Mouse (Mus musculus) urinary bladder, postnatal 25 days (tissue): Measurements from ENCODE around the gene Kif5a.
"Not testable (repeated sequence)": the region's sequence is repeated elsewhere in the genome, so short reads cannot be mapped to it uniquely, and the experiment has no call there.

Source experiments
- DNase-seq: peaks from one replicate; pipeline ENCODE4 v3.0.0; 2022; ENCODE audit warnings: low spot score

Kif5a gene

DNA sequence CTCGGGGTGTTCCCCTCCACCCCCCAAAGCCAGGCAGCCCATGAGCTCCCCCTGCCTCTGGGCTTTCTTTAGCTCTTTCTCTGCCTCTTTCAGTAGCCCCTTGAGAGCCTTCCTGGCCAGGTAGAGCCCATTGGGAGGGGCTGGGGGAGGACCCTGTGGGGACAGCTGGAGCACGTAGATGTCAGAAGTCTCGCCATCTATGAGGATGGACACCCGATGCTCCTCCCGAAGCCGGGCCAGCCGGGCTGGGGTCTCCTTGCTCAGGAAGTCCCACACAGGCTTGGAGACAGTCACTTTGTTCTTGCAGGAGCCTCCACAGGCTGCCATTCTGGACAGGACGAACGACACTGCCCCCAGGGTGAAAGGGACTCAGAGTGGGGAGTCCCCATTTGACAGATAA, 70.1 kb downstream of the Kif5a start:
- DNase-seq: no peak

DNA sequence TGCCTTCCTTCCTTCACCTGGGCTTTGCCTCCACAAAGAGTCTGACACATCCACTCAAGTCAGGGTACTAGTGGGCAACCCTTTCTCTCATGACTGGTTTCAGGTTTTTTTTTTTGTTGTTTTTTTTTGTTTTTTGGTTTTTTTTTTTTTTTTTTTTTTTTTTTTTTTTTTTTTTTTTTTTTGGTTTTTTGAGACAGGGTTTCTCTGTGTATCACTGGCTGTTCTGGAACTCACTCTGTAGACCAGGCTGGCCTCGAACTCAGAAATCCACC, 71.2 kb downstream of the Kif5a start:
- DNase-seq: not testable (repeated sequence)

DNA sequence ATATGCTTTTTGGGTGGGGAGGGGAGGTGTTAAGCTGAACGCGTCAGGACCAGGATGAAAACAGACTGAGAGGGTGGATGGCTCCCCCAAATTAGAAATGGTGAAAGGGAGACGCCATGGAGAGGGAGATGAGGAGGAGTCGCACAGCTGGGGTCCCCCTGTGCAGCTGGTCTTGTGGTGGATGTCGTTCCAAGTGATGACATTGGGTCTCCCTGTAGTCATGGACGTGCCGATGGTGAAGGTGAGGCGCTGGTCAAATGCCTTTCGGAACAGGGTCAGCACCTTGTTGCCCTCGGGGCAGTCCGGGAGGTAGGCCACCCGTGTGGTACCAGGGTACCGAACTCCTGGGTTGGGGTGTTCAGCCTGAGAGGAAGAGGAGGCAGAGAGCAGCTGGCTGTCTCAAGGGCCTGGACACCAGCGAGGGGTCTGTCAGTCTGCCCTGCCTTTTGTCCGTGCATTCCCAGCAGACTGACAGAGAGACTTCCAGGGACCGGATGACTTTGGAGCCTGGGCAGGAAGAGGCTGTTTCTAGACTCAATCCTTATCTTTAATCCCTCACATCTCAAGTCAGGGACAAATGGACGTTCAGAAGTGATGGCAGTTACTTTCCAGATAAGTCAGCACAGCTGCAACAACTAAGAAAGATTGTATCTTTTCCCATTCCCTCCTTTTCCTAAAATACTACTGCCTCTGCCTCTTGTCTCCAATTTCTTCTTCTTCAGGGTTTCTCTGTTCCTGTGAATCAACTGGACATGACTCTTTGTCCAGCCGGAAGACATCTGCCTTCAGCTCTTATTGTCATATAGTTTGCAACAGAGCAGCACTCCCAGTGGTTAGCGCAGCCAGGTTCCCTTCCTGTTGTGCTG, 71.7 kb downstream of the Kif5a start:
- DNase-seq: no peak

DNA sequence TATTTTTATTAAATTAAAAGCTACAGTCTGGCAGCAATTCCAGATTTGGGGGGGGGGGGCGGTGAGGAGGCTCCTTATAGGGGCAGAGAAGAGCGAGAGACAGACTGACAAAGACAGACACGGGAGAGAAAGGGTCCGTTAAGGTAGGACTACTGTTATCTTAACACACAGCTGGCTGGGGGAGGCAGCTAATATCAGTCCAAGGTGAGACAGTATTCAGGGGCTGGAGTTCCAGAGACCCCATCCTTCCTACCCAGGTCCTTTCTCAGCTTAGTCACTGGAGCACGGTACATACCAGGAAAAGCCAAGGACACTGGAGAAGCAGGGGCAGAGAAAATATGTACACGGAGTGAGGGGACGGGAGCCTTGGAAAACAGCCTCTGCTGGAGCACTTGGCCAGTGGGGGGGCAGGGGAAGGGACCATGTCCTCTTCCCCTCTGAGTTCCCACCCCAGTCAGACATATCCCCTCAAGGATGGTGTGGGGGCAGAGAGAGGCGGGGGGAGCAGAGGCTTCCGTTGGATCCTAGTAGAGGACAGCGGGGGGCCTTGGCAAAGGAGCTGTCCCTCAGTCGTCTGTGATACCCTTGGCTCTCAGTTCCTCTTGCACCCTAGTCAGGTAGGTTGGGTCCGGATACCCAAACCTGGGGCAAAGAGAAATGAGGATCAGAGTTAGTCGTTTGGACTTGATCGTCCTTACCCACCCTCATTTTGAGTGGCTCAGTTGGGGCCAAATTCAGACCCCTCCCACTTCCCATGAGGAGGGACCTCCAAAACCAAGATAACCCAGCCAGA, 72.6 kb downstream of the Kif5a start:
- DNase-seq: no peak

DNA sequence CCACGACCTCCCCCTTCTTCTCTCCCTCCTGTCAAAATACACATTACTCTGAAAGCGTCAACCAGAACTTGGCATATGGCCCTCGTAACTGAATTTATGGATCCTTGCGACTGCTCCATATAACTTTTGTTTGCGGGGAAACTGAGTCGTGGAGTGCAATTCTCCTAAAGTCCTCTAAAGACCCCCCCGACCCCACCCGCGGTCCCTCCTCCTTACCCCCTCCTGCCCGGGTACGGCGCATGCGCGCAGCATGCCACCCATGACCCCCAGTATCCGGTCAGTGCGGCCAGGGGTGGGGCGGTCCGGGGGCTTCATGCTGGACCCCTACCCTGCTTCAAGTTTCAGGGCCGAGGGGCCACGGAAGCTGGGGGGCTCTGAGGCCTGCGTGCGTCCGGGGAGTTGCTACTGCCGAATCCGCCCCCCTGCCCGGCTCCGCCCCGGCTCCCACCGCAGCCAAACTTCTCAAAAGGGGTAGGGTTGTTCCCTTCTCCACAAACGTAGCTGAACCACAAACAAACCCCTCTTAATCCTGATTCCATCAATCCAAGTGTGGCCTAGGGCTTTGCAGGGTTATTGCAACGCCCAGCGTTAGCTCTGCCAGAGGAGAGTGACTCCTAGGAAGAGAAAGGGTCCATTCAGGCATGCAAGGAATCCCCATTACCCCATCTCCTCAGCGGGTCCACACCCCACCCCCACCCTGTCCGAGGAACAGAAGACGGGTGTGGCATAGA, 73.3 kb downstream of the Kif5a start, which contains the start of gene Arhgef25:
Arhgef25 (minus strand) TSS at position 433 of the 731 bp plus-strand sequence.
- DNase-seq: no peak

DNA sequence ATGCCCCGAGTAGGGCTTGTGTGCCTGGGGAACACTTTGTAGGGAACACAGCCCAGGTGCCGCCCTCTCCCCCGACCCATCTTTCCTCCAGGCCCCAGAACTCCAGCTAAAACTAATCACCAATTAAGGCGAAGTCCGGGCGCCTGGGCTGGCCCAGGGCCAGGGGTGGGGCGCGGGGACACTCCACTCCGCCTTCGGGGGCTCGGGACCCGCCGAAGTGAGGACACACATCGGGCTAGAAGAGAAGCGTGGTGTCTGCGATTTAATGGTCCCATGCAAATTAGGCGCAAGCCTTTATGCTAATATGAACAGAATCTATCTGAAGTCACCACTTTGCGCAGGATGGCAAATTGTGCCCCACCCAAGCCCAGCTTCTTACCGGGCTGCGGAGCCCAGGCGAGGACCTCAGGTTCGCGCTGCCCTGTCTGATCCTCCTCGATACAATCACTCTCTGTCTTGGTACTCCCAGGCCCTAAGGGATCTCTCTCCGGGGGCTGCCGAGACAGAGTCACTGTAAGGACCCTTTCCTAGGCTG, 74.0 kb downstream of the Kif5a start:
- DNase-seq: peak; percentile 48

DNA sequence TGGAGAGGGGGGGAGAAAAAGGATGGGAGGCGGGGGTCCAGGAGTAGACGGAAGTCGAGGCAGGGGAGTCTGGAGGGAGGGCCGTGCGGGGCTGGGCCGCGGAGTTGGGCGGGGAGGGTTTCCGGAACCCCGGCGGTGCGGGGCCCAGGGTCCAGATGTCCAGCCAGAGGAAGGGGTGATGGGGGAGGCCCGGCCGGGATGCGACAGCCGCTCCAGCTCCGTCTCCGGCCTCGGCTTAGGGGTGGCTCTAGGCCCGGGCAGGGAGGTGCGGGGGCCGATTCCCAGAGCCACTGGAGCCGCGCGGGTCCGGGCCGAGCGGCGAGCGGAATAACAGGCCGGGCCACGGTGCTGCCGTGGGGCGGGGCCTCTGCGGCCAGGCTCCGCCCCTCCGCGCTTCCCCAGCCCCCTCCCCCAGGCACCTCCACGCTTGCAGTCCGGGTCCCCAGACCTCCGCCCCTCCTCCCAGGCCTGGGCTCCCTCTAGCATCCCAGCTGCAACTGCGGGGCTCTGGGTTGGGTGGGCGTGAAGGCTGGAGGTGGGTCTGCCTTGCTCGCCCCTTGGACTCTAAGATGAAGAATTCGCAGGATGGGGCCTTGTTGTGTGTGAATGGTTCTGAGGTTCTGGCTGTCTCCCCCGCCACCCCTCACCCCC, 74.6 kb downstream of the Kif5a start:
- peak; percentile 43 for DNase-seq

DNA sequence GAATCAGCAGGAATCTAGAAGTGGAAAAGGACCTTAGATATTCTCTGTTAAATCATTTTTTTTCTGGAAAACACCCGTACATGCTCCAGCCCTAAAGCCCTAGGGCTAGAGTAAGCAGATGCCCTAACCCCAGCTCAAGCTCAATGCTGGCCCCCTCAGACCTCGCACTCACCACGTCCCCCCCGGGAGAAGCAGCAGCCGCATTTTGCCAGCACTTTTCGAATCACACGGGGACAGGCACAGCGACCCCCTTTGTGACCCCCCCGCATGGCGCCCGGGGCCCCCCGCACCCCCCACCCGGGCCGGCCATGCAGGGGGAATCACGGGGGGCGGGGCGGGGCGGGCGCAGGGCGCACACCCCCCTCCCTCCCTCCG, 75.1 kb downstream of the Kif5a start:
- DNase-seq: no peak

DNA sequence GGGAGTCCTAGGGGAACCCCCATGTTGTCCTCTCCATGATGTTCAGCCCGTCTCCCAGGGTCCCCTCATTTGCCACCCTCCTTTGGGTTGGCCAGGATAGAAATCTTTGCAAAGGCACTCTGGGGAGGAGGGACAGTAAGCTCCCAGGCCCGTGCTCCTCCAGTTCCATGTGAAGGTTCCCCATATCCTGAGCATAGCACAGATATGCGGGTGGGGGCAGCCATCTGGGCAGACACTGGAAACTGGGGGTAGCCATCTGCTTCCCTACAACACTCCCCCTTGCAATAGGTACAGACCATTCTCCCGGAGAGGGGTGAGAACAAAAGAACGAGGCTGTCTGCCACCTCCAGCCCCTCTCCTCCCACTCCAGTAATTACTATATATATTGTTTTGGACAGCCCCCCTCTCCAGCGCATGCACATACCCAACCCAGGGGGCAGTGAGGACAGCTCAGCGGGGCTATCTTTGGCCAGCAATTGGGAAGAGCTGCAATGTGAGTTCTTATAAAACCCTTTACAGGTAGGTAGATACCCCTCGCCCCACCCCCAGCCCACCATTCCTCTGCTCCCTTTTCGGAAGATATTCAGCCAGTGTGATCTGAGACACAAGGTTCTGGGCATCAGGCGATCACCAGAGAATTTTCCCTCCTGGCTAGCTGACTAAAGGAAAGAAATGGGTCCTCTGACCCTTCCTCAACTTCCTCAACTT, 75.6 kb downstream of the Kif5a start:
- DNase-seq: no peak

DNA sequence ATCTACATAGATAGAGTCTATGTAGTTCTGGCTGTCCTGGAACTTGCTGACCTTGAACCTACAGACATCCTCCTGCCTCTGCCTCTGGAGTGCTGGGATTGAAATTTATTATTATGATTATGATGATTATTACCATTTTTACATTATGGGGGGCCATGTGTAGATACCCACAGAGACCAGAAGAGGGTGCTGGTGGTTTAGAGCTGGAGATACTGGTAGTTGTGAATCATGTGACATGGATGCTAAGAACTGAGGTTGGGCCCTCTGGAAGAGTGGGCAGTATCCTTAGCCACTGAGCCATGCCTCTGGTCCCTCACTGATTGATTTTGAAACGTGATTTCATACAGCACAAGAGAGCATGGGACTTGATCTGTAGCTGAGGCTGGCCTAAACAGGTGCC, 76.7 kb downstream of the Kif5a start:
- no peak for DNase-seq

DNA sequence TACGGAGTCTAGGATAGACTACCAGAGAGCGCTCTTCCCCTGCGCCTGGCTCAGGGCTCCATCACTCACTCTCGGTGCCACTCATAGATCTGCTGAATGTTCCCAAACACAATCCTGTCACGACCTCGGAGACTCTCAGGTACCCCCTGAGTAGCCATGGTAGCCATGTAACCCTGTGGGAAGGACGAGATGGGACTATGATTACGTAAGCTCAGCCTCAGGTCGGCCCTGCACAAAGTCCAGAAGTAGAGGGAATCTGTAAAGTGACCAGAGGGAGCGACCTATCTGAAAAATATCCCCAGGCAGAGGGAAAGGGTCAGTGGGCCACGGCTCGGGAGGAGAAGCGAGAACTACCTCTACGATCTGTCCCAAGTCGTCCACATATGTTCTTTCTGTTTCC, 77.6 kb downstream of the Kif5a start:
- DNase-seq: no peak

DNA sequence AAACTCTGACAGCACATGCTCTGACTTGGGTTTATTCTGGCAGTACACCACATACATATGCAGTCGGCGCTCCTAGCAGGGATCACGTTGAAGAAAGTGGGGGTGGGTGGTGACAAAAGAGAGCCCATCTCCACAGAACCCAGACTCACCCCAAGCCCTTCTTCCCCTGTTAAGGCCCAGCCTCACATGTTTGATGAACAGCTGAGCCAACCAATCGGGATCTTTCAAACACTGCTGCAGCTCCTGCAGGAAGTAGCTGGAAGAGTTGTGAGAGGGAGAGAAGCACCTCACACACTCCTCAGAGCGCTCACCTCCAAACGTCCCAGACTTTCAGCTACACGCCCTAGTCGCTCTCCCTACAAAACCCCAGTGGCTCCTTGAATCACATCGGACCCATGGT, 78.0 kb downstream of the Kif5a start:
- DNase-seq: no peak

DNA sequence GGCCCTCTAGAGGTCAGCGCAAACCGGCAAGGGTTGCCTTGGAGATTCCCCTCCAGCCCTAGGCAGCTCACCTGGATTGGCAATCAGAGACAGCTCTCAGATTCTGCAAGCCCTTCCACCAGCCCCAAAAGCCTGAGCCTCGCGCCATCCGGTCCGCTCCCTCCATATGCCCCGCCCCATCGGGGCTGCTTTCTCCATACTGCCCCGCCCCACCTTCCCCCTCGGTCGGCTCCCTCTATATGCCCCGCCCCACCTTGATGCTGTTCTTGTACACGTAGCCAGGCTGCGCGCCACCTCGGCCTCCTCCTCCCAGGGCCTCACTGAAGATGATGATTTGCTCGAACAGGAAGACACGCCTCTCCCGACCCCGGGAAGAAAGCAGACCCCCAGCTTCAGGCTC, 79.4 kb downstream of the Kif5a start:
- no peak for DNase-seq

DNA sequence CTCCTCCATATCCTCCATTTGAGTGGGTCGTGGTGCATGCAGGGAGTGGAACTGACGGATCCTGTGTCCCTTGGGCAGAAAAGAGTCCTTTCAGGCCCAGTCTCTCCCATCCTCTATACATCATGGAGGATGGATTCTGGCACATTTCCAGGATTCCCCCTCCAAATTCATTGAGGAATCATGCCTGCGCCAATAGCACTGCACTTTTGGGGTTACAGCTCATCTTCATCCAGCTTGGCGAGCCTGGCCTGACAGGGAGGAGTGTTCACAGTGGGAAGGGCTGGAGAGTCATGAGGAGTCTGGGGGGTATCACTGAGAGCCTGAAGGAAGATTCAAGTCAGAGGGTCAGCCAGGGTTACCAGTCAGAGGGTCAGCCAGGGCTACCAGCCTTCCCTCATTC, 80.5 kb downstream of the Kif5a start:
- no peak for DNase-seq

DNA sequence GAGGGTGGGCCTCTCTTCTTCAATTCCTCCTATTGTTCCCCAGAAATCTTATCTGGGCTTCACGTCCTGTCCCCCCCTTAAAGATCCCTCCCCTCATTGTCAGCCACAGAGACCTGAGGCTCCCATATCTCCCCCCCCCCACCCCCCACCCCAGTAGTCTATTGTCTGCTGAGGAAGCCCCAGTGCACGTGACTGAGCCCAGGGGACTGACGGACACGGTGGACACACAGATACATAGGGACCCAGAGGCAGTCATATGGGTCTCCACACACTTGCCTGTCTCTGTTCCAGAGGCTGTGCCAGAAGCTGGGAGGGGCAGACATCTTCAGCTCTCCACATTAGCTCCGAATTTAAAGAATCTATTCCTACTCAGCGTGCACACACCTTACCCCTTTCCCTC, 81.6 kb downstream of the Kif5a start:
- no peak for DNase-seq

DNA sequence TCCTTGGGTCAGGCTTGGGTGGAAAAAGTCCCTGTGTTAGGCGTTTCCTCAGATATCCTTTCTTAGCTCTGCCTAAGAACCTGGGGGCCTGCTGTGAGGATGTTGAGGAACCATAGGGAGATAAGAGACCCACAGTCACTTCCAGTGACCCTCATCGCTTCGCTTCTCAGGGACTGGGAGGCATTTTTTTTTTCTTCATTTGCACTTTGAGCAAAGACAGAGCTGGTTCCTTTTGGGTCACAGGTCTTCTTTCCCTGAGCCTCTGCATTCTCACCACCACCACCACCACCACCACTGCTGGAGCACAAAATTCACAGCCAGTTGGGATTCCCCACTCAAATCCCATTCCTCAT, 82.5 kb downstream of the Kif5a start:
- DNase-seq: no peak

DNA sequence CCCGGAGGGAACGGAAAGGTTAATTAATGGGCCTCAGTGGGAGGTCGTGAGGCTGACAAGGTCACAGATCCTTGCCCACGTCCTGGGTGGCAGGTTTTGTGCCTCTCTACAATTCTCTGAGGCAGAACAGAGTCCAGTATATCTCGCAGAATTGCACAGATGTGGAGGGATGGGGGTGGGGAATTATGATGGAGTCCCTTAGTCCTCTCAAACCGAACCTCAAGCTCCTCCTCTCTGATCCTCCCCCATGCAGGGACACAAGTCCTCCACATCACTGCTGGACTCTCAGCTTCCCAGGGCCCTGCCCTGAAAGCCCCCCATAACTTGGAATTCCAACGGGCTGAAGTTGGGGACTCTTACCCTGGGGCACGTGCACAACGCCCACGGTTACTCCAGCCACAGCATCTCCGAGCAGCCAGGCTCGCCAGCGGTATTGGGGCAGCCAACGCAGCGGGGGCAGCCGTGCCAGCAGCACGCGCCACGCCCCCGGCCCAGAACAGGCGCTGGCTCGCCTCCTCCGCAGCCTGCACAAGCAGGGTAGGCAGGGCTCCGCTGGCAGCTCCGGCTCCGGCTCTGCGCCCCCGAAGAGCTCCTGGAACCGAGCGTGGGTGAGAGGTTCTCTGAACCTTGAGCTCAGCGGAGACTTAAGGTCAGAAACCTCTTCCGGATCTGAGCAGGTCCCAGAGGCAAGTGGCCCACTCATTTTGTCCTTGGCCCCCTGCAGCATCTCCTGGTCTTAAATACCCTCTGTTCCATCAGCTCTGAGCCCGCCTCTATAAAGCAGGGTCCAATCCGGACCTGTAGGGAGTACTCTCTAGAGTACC, 83.1 kb downstream of the Kif5a start, which contains the start of gene Slc26a10:
Slc26a10 (minus strand) TSS at position 775 of the 824 bp plus-strand sequence.
- no peak for DNase-seq

DNA sequence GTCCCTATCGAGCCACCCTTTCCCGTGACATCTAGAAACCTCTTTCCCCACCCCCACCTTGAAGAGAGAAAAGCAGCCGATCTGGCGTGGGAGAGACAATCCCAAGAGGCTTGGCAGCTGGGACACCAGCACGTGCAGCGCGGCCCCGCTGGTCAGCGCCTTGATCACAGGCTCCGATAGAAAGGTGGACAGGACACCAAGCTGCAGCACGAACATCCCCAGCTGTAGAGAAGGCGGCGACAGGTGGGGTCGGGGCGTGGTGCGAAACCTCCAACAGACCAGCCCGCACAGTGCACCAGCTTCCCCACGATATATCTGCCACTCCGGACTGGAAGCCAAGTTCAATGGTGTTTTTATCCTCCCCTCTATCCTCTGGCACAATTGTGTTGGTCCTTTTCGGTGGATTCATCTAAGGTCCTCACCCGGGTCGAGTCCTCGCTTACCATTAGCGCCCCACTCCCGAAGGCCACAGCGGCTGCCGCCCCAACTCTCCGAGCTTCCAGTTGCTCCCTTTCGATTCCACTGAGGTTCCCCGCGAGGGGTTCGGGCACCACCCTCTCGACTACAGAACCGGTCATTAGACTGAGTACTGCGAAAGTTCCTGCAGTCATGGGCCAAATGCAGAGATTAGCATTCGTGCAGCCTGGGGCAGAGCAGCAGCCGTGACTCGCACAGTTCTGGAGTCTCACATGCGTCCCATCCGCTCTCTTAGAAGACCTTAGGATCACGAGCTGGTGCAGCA, 84.7 kb downstream of the Kif5a start:
- no peak for DNase-seq

DNA sequence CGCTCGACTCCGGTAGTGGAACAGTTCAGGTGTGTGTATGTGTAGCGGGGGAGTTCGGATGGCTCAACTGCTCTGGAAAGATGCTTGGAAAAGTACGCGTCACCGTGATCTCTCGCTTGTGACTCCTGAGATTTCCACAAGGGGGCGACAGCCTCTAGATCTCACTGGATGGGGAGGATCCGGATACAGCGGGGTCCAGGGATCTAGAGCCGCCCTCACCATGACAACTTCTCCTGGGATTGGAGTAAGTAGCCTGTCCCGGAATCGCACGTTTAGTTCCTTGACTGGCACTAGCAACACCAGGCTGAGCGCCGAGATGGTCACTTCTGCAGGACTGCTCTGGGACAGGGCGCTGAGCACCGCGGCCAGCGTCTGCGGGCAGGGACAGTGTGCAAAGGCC, 85.4 kb downstream of the Kif5a start:
- peak; percentile 70 for DNase-seq

DNA sequence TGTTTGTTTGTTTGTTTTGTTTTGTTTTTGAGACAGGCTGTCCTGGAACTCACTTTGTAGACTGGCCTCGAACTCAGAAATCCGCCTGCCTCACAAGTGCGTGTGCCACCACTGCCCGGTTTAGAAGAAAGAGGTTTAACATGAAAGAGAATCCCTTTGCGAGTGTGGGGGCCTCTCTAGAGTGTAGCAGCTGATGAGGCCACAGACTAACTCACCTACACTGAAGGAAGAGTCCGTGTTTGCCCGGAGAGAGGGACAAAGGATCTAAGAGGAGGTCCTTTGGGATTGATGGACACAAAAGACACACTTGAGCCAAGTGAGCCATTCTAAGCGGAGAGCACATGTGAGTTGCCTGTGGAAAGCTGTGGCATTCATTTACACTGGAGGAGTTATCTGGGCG, 85.9 kb downstream of the Kif5a start:
- no peak for DNase-seq
